Mouse (Mus musculus): ENCODE measurements around the gene Dixdc1. TPM values are rescaled to one million over a fixed set of nuclear protein-coding genes. Genes with fewer than 3 reads are reported as not detected.
"Not testable (repeated sequence)": the region's sequence is repeated elsewhere in the genome, so short reads cannot be mapped to it uniquely, and the experiment has no call there.

Gene Dixdc1
- polyA plus RNA-seq, 1 experiment from 2014 or later = 37.9 TPM

GRCm38 (mm10) chr9:50659392-50660217 is 79.7 kb downstream of the Dixdc1 start, which contains the start of gene Dlat:
TSS of gene Dlat (minus strand) at chr9:50659780.
- H3K4me3 ChIP-seq = peak within 1 kb of the TSS; percentile 68
- H3K9me3 ChIP-seq = no peaks in the 10 kb centered on the region
- ATAC-seq (replicated peaks) = peak; percentile 94
- H3K4me1 ChIP-seq = peaks cover 21% of the 10 kb centered on the region
- peaks cover 17% of the 10 kb centered on the region; the same call in 1 of the 2 replicates for H3K36me3 ChIP-seq (replicated peaks)
- H3K27me3 ChIP-seq (replicated peaks) = no peaks in the 10 kb centered on the region
- peak within 1 kb of the TSS; percentile 90 for H3K27ac ChIP-seq
- H3K4me2 ChIP-seq = peak within 1 kb of the TSS; percentile 77
- H3K9ac ChIP-seq = peak within 1 kb of the TSS; percentile 80
- WGBS = under 1% methylated on average over 63 of the region's 63 CpGs

- Histone ChIP-seq H3K27me3 (replicated peaks) (no peaks in the 10 kb centered on the region), H3K36me3 (replicated peaks) (peaks cover 14% of the 10 kb centered on the region; the same call in 1 of the 2 replicates), H3K9ac (peak overlapping the region; percentile 80), H3K9me3 (no peaks in the 10 kb centered on the region), H3K27ac (peak overlapping the region; percentile 90), H3K4me2 (peak overlapping the region; percentile 77), H3K4me3 (peak overlapping the region; percentile 68), H3K4me1 (peaks cover 21% of the 10 kb centered on the region)
- ATAC-seq (replicated peaks) = peak; percentile 74; the same call in 1 of the 2 replicates
- WGBS = 0% methylated on average over 28 of the region's 28 CpGs
These were observed 80.4 kb downstream of the Dixdc1 start for GRCm38 (mm10) chr9:50658941-50659388.

- H3K4me3 ChIP-seq = peak overlapping the region; percentile 68
These were observed 80.9 kb downstream of the Dixdc1 start for GRCm38 (mm10) chr9:50658391-50658790.

GRCm38 (mm10) chr9:50650503-50650902 is 88.8 kb downstream of the Dixdc1 start:
- Histone ChIP-seq H3K4me2 (no peak overlapping the region), H3K9ac (no peak overlapping the region), H3K36me3 (replicated peaks) (peaks cover 62% of the 10 kb centered on the region), H3K27me3 (replicated peaks) (no peaks in the 10 kb centered on the region), H3K4me1 (no peaks in the 10 kb centered on the region), H3K9me3 (no peaks in the 10 kb centered on the region), H3K4me3 (no peak overlapping the region), H3K27ac (no peak overlapping the region)
- no peak for ATAC-seq (replicated peaks)
- 94% methylated on average over 10 of the region's 10 CpGs for WGBS

More at GRCm38 (mm10) chr9:50658391-50658790, 80.9 kb downstream of the Dixdc1 start:
- Histone ChIP-seq H3K4me2 (peak overlapping the region; percentile 77), H3K27me3 (replicated peaks) (no peaks in the 10 kb centered on the region), H3K36me3 (replicated peaks) (peaks cover 13% of the 10 kb centered on the region), H3K9me3 (no peaks in the 10 kb centered on the region), H3K9ac (peak overlapping the region; percentile 80), H3K27ac (peak overlapping the region; percentile 90; the same call in 1 of the 2 replicates), H3K4me1 (peaks cover 21% of the 10 kb centered on the region)
- ATAC-seq (replicated peaks) = no peak
- 23% methylated on average over 5 of the region's 5 CpGs for WGBS

GRCm38 (mm10) chr9:50646826-50647370 is 92.4 kb downstream of the Dixdc1 start:
- Histone ChIP-seq H3K27ac (no peak overlapping the region), H3K27me3 (replicated peaks) (no peaks in the 10 kb centered on the region), H3K9me3 (no peaks in the 10 kb centered on the region), H3K9ac (no peak overlapping the region), H3K4me1 (no peaks in the 10 kb centered on the region), H3K36me3 (replicated peaks) (peaks cover 69% of the 10 kb centered on the region), H3K4me2 (no peak overlapping the region), H3K4me3 (no peak overlapping the region)
- no peak for ATAC-seq (replicated peaks)
- 83% methylated on average over 10 of the region's 10 CpGs for WGBS

GRCm38 (mm10) chr9:50634270-50634669 is 105.0 kb downstream of the Dixdc1 start:
- Histone ChIP-seq H3K9ac (no peak overlapping the region), H3K36me3 (replicated peaks) (peaks cover 44% of the 10 kb centered on the region), H3K4me1 (no peaks in the 10 kb centered on the region), H3K9me3 (no peaks in the 10 kb centered on the region), H3K27me3 (replicated peaks) (no peaks in the 10 kb centered on the region), H3K4me3 (no peak overlapping the region), H3K27ac (no peak overlapping the region), H3K4me2 (no peak overlapping the region)
- no peak for ATAC-seq (replicated peaks)
- 96% methylated on average over 11 of the region's 11 CpGs for WGBS

GRCm38 (mm10) chr9:50633059-50633458 is 106.3 kb downstream of the Dixdc1 start:
- ATAC-seq (replicated peaks) = no peak
- no peak overlapping the region for H3K4me2 ChIP-seq
- WGBS = 64% methylated on average over 2 of the region's 2 CpGs

GRCm38 (mm10) chr9:50632016-50632688 is 107.2 kb downstream of the Dixdc1 start:
- 84% methylated on average over 6 of the region's 6 CpGs for WGBS
- no peak overlapping the region for H3K27ac ChIP-seq
- H3K4me3 ChIP-seq = no peak overlapping the region
- no peaks in the 10 kb centered on the region for H3K9me3 ChIP-seq
- no peak overlapping the region for H3K9ac ChIP-seq
- ATAC-seq (replicated peaks) = no peak
- H3K4me1 ChIP-seq = no peaks in the 10 kb centered on the region
- H3K27me3 ChIP-seq (replicated peaks) = no peaks in the 10 kb centered on the region
- H3K36me3 ChIP-seq (replicated peaks) = peaks cover 25% of the 10 kb centered on the region
- H3K4me2 ChIP-seq = no peak overlapping the region

More at GRCm38 (mm10) chr9:50633059-50633458, 106.3 kb downstream of the Dixdc1 start:
- Histone ChIP-seq H3K27ac (no peak overlapping the region), H3K36me3 (replicated peaks) (peaks cover 32% of the 10 kb centered on the region), H3K4me3 (no peak overlapping the region), H3K9ac (no peak overlapping the region), H3K27me3 (replicated peaks) (no peaks in the 10 kb centered on the region), H3K4me1 (no peaks in the 10 kb centered on the region), H3K9me3 (no peaks in the 10 kb centered on the region)

GRCm38 (mm10) chr9:50630903-50631302 is 108.4 kb downstream of the Dixdc1 start:
- H3K4me3 ChIP-seq; H3K9me3 ChIP-seq; H3K27ac ChIP-seq; ATAC-seq (replicated peaks); H3K27me3 ChIP-seq (replicated peaks); H3K4me1 ChIP-seq; H3K4me2 ChIP-seq; H3K9ac ChIP-seq: not testable (repeated sequence)
- H3K36me3 ChIP-seq (replicated peaks) = peaks cover 16% of the 10 kb centered on the region
- WGBS = 92% methylated on average over 6 of the region's 8 CpGs

- H3K4me1 ChIP-seq = peaks cover 19% of the 10 kb centered on the region
- H3K4me3 ChIP-seq = peak overlapping the region; percentile 71
- peak; percentile 43; the same call in 1 of the 2 replicates for ATAC-seq (replicated peaks)
- H3K9me3 ChIP-seq = no peaks in the 10 kb centered on the region
- H3K4me2 ChIP-seq = peak overlapping the region; percentile 82
- no peaks in the 10 kb centered on the region for H3K27me3 ChIP-seq (replicated peaks)
- WGBS = 62% methylated on average over 9 of the region's 9 CpGs
- peaks cover 20% of the 10 kb centered on the region for H3K36me3 ChIP-seq (replicated peaks)
- H3K9ac ChIP-seq = no peak overlapping the region
- no peak overlapping the region for H3K27ac ChIP-seq
These were observed 121.5 kb downstream of the Dixdc1 start for GRCm38 (mm10) chr9:50617794-50618330.

- peaks cover 26% of the 10 kb centered on the region for H3K36me3 ChIP-seq (replicated peaks)
- H3K9ac ChIP-seq = peak within 1 kb of the TSS; percentile 85
- WGBS = under 1% methylated on average over 81 of the region's 81 CpGs
- H3K27me3 ChIP-seq (replicated peaks) = no peaks in the 10 kb centered on the region
- peak within 1 kb of the TSS; percentile 97 for H3K27ac ChIP-seq
- peaks cover 19% of the 10 kb centered on the region for H3K4me1 ChIP-seq
- ATAC-seq (replicated peaks) = peak; percentile 96
- peak within 1 kb of the TSS; percentile 82 for H3K4me2 ChIP-seq
- H3K9me3 ChIP-seq = no peaks in the 10 kb centered on the region
- H3K4me3 ChIP-seq = peak within 1 kb of the TSS; percentile 71
These were observed 122.3 kb downstream of the Dixdc1 start, which contains the start of the genes Pih1d2 and Nkapd1 for GRCm38 (mm10) chr9:50616766-50617603. TSS of gene Pih1d2 (plus strand) at chr9:50617321. TSS of gene Nkapd1 (minus strand) at chr9:50617464.
